Mouse (Mus musculus): ENCODE results near the gene Shb.

GRCm38 (mm10) chr4:45478178-45478577 is 54.1 kb downstream of the Shb start:
- TF ChIP-seq CTCF (IDR thresholded peaks at IDR 0.05; ENCODE audit: low read depth) (no peak), EP300 (IDR thresholded peaks at IDR 0.05; ENCODE audit: low read depth) (no peak)
